Mouse (Mus musculus): Measurements from ENCODE around the gene Htr2a.

Gene Htr2a

DNA sequence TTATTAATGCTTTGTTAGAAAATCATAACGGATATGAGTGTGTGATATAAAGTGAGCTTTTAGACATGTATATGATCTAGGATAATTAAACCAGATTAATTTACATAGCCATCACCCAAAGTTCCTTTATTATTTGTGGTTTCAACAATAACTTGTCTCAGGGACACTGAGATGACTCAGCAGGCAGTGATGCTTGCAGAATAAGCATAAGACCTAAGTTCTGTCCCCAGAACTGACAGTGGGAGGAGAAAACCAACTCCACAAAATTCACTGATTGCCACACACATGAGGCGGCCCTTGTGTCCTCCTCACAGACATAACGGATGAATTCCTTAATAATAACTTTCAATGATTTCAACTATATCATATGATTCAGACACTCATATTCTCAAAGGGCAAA lies 58.6 kb downstream of the Htr2a start:
- DNase-seq, result no peak

GRCm38 (mm10) chr14:74703930-74704329 lies 63.3 kb downstream of the Htr2a start:
- DNase-seq, result no peak

GRCm38 (mm10) chr14:74709054-74709453 lies 68.4 kb downstream of the Htr2a start:
- DNase-seq, result no peak

- DNase-seq, result no peak
These were observed 82.9 kb downstream of the Htr2a start for GRCm38 (mm10) chr14:74723541-74723940.

- no peak for DNase-seq
These were observed 90.8 kb downstream of the Htr2a start for GRCm38 (mm10) chr14:74731221-74732078.

DNA sequence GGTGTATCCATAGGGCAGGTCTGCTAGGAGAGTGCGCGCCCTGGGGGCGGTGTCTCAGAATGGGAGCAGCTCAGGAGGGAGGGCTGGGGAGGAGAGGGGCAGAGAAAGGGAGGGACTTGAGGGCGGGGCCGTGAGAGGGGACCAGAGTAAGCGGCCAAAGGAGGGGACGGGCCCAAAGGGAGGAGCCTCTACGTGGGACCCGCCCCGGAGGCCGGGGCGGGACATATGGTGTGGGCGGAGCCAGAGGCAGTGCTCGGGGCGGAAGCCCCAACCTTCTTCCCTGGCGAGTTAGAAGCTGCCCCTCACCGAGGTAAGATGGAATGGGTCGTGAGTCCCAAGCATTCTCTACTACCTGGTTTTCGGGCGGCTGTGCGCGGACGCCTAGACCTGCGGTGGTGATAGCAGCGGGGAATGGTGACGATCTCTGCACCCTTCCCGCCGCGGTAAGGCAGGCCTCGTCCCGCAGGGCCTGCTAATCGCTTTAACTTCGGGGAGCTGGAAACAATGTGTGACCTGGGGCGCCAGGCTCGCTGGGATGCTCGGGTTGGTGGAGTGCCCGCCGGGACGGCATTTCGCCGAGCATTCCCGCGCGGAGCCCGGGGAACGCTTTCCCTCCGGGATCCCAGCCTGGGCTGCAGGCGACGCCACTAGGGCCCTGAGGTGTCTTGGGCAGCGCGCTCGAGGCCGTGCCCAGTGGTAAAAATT lies 91.6 kb downstream of the Htr2a start, which contains the start of gene Esd:
Esd (plus strand) TSS at position 219 of the 705 bp plus-strand sequence.
- peak; percentile 93 for DNase-seq

DNA sequence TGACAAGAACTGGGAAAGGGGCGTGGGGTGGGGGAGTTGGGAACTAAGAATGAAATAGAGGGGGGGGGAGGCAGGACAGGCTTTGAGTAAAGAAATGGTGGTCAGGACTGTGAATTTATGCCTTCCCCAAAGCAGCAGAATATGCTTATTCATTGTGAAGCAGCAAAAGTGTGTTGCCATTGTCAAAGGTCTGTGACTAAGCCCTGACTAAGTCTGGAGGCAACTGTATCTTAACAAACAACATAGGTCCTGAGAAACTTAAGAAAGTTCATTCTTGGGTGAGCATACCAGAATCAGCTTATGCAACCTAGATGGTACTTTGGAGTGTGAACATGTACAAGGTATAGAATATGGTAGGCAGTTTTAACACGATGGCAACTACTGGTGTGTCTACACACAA lies 92.8 kb downstream of the Htr2a start:
- no peak for DNase-seq

GRCm38 (mm10) chr14:74735471-74735870 lies 94.8 kb downstream of the Htr2a start:
- no peak for DNase-seq

DNA sequence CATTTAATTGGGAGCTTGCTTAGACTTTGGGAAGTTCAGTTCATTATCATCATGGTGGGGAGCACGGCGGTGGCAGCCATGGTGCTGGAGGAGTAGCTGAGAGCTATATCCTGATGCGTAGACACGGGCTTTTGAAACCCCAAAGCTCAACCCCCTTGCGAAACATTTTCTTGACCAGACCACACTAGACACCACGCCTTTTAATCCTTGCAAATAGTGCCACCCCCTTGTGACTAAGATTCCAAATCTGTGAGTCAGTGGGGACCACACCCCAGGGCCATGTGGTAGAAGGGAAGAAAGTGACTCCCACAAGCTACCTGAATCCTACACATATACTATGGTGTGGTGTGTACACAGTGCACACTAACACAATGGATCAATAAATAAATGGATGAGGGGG lies 96.2 kb downstream of the Htr2a start:
- DNase-seq, result no peak
